Mouse (Mus musculus) myocyte (in vitro differentiated cells): ENCODE measurements at regions not wholly inside any gene's neighbourhood (a gene's known extent, or its start where the extent isn't known, plus 50 kb on each side); places are given as distances from the start of the nearest gene placed in this dataset.

Experiments
- E2F4 ChIP-seq: IDR thresholded peaks from one replicate; pipeline ENCODE4 v1.6.1; 2011; ENCODE audit warnings: mild to moderate bottlenecking, control low read depth, moderate library complexity; ENCODE audit not compliant: insufficient read depth
- MAX ChIP-seq: IDR thresholded peaks from one replicate; pipeline ENCODE4 v1.6.1; 2011; ENCODE audit warnings: low read depth, mild to moderate bottlenecking, control low read depth
- MYOG ChIP-seq, 3 experiments: IDR thresholded peaks; one replicate each; pipeline ENCODE4 v1.6.1; 2011; ENCODE audit warnings: control low read depth in 2 of 3, low read depth in 2 of 3, mild to moderate bottlenecking in 2 of 3; ENCODE audit not compliant: insufficient read length in 2 of 3, control insufficient read depth in 1 of 3, insufficient read depth in 1 of 3
- POLR2A ChIP-seq: IDR thresholded peaks from one replicate; pipeline ENCODE4 v1.6.1; 2011; ENCODE audit warnings: low read depth, mild to moderate bottlenecking, control low read depth, moderate library complexity; ENCODE audit not compliant: insufficient read length
- POLR2AphosphoS2 ChIP-seq: IDR thresholded peaks from one replicate; pipeline ENCODE4 v1.6.1; 2011; ENCODE audit warnings: low read depth, control low read depth; ENCODE audit not compliant: insufficient read length
- REST ChIP-seq: IDR thresholded peaks from one replicate; pipeline ENCODE4 v1.6.1; 2011; ENCODE audit warnings: mild to moderate bottlenecking, control low read depth, moderate library complexity; ENCODE audit not compliant: insufficient read depth, insufficient read length
- SRF ChIP-seq: IDR thresholded peaks from one replicate; pipeline ENCODE4 v1.6.1; 2011; ENCODE audit warnings: low read depth; ENCODE audit not compliant: control insufficient read depth, insufficient read length
- TCF12 ChIP-seq: IDR thresholded peaks from one replicate; pipeline ENCODE4 v1.6.1; 2011; ENCODE audit warnings: mild to moderate bottlenecking, control low read depth; ENCODE audit not compliant: poor library complexity, insufficient read depth, severe bottlenecking
- TCF3 ChIP-seq: IDR thresholded peaks from one replicate; pipeline ENCODE4 v1.6.1; 2011; ENCODE audit warnings: low read depth, control low read depth; ENCODE audit not compliant: insufficient read length
- USF1 ChIP-seq: IDR thresholded peaks from one replicate; pipeline ENCODE4 v1.6.1; 2011; ENCODE audit warnings: low read depth, mild to moderate bottlenecking, control low read depth, moderate library complexity

GRCm38 (mm10) chr14:37361896-37362295 lies 226.8 kb upstream of the Ghitm start:
- TF ChIP-seq TCF12 (no peak), MAX (no peak), REST (no peak), SRF (no peak), E2F4 (no peak), MYOG (IDR thresholded peaks at IDR 0.05; ENCODE audit: control insufficient read depth in 1 of 3, insufficient read depth in 1 of 3, insufficient read length in 2 of 3, low read depth in 2 of 3) (no peak), POLR2A (no peak), POLR2AphosphoS2 (no peak), USF1 (no peak), TCF3 (no peak)
